Comparison of ENCODE assay signal across 20 mouse cellular contexts in genomic region chr6:85255578-85255977, GRCm38 (mm10).
DNase-seq lines count a peak whose midpoint lies in the region; ATAC-seq and TF ChIP-seq lines count a peak whose summit lies in the region.
"Had no signal": no experiment of that assay in that cellular context is flagged by ENCODE, and none has a peak within 500 bp of the region (broad histone marks: within the 10 kb centered on the region; RNA-seq: fewer than 3 reads in every experiment).

No protein-coding gene starts in this region.

- no peak for DNase-seq in kidney, adult 11 months
- DNase-seq in R1 (ENCODE audit: low read depth, low spot score), result peak; percentile 88
- DNase-seq in lung, postnatal 36 days, result no peak
- DNase-seq in ovary, postnatal 36 days (ENCODE audit: low spot score), result no peak
- no peak for DNase-seq in cerebellum, postnatal 36 days
- DNase-seq: adrenal gland, adult 2 months; adrenal gland, postnatal 10 days; adrenal gland, postnatal 25 days; cerebellum, adult 11 months; cerebellum, adult 18-20 months; cerebellum, adult 8-10 months; cerebellum, adult 9-11 months; cerebellum, postnatal 14 days; forebrain, postnatal 0 days had no signal

- H3K9me3 ChIP-seq in kidney, embryonic 16.5 days (ENCODE audit: low read length), result no peaks in the 10 kb centered on the region
- no peaks in the 10 kb centered on the region for H3K9me3 ChIP-seq in ES-Bruce4 (replicated peaks; ENCODE audit: control insufficient read depth, insufficient read depth, low read length, poor library complexity, severe bottlenecking)
- H3K9me3 ChIP-seq: embryonic facial prominence, embryonic 10.5 days; embryonic facial prominence, embryonic 12.5 days; forebrain, embryonic 13.5 days; forebrain, embryonic 15.5 days had no signal

- H3K27me3 ChIP-seq in kidney, embryonic 16.5 days (ENCODE audit: insufficient read depth, low read length), result no peaks in the 10 kb centered on the region
- H3K27me3 ChIP-seq in ES-Bruce4 (ENCODE audit: control insufficient read depth, insufficient read depth, low read length, poor library complexity, severe bottlenecking), result no peaks in the 10 kb centered on the region
- H3K27me3 ChIP-seq: embryonic facial prominence, embryonic 12.5 days; forebrain, embryonic 13.5 days; forebrain, embryonic 15.5 days had no signal

- no peak overlapping the region for H3K4me3 ChIP-seq in kidney, embryonic 16.5 days (ENCODE audit: low read length)
- H3K4me3 ChIP-seq in ES-Bruce4 (ENCODE audit: low read depth, low read length), result no peak overlapping the region
- H3K4me3 ChIP-seq: embryonic facial prominence, embryonic 10.5 days; embryonic facial prominence, embryonic 12.5 days; forebrain, embryonic 13.5 days; forebrain, embryonic 15.5 days had no signal

- H3K36me3 ChIP-seq in kidney, embryonic 16.5 days (ENCODE audit: insufficient read depth, low read length), result no peaks in the 10 kb centered on the region
- no peaks in the 10 kb centered on the region for H3K36me3 ChIP-seq in ES-Bruce4 (ENCODE audit: control insufficient read depth, insufficient read depth, low read length, poor library complexity, severe bottlenecking)
- H3K36me3 ChIP-seq: embryonic facial prominence, embryonic 10.5 days; embryonic facial prominence, embryonic 12.5 days; forebrain, embryonic 15.5 days had no signal

- TF ChIP-seq CTCF in ES-Bruce4 (IDR thresholded peaks at IDR 0.05; ENCODE audit: low read depth, low read length), result no peak

- peak overlapping the region; percentile 6; the same call in 1 of the 2 replicates for H3K27ac ChIP-seq in kidney, embryonic 16.5 days (ENCODE audit: low read length)
- no peak overlapping the region for H3K27ac ChIP-seq in ES-Bruce4 (ENCODE audit: insufficient read depth, low read length)
- H3K27ac ChIP-seq: embryonic facial prominence, embryonic 10.5 days; embryonic facial prominence, embryonic 12.5 days; forebrain, embryonic 13.5 days; forebrain, embryonic 15.5 days had no signal

- TF ChIP-seq POLR2A in ES-Bruce4 (IDR thresholded peaks at IDR 0.05; ENCODE audit: insufficient read depth, low read length), result no peak

- no peak overlapping the region for H3K9ac ChIP-seq in kidney, embryonic 16.5 days (replicated peaks; ENCODE audit: low read length)
- no peak overlapping the region for H3K9ac ChIP-seq in ES-Bruce4 (ENCODE audit: low read depth, poor library complexity, severe bottlenecking)
- H3K9ac ChIP-seq: embryonic facial prominence, embryonic 12.5 days; forebrain, embryonic 13.5 days; forebrain, embryonic 15.5 days; forebrain, postnatal 0 days had no signal

- WGBS in kidney, embryonic 16.5 days, result 69% methylated on average over 6 of the region's 6 CpGs

- H3K4me1 ChIP-seq in kidney, embryonic 16.5 days (ENCODE audit: insufficient read depth, low read length), result peaks cover 10% of the 10 kb centered on the region; the same call in 1 of the 2 replicates
- H3K4me1 ChIP-seq in ES-Bruce4 (ENCODE audit: control insufficient read depth, insufficient read depth, low read length), result peaks cover 5% of the 10 kb centered on the region
- H3K4me1 ChIP-seq: embryonic facial prominence, embryonic 12.5 days had no signal

- H3K4me2 ChIP-seq in kidney, embryonic 16.5 days (replicated peaks; ENCODE audit: low read depth, low read length), result no peak overlapping the region
- H3K4me2 ChIP-seq: embryonic facial prominence, embryonic 12.5 days; forebrain, embryonic 13.5 days; forebrain, embryonic 15.5 days had no signal

- ATAC-seq in kidney, embryonic 16.5 days (ENCODE audit: low FRiP score, low TSS enrichment), result no peak
- ATAC-seq: forebrain, embryonic 13.5 days; forebrain, embryonic 15.5 days; forebrain, postnatal 0 days had no signal

- TF ChIP-seq EP300 in ES-Bruce4 (IDR thresholded peaks at IDR 0.05; ENCODE audit: insufficient read depth, low read depth, low read length), result 0 out of 2 replicates have a peak, but pooled peaks have one; percentile 50
